Mouse (Mus musculus): ENCODE measurements at regions not wholly inside any gene's neighbourhood (a gene's known extent, or its start where the extent isn't known, plus 50 kb on each side); places are given as distances from the start of the nearest gene placed in this dataset.
"Not testable (repeated sequence)": the region's sequence is repeated elsewhere in the genome, so short reads cannot be mapped to it uniquely, and the experiment has no call there.

GRCm38 (mm10) chr2:92809681-92810323, 105.1 kb upstream of the Syt13 start:
- Histone ChIP-seq H3K4me3 (ENCODE audit: insufficient read depth, poor library complexity, severe bottlenecking) (no peak overlapping the region), H3K36me3 (ENCODE audit: control insufficient read depth, insufficient read depth) (no peaks in the 10 kb centered on the region), H3ac (ENCODE audit: control insufficient read depth, insufficient read length, low read depth) (no peak overlapping the region), H3K27me3 (ENCODE audit: control insufficient read depth, insufficient read depth, insufficient read length) (peaks cover 31% of the 10 kb centered on the region), H3K79me3 (ENCODE audit: low read depth) (no peaks in the 10 kb centered on the region), H3K79me2 (ENCODE audit: control insufficient read depth, insufficient read depth) (no peaks in the 10 kb centered on the region)
- TF ChIP-seq FOSL1 (IDR thresholded peaks at IDR 0.05; ENCODE audit: insufficient read depth, low read length, poor library complexity, severe bottlenecking) (no peak), USF1 (IDR thresholded peaks at IDR 0.05; ENCODE audit: low read depth) (no peak), CEBPB (IDR thresholded peaks at IDR 0.05; ENCODE audit: low read depth) (no peak), MYOG (IDR thresholded peaks at IDR 0.05; ENCODE audit: control insufficient read depth, extremely low read depth, insufficient read length) (no peak), CTCF (IDR thresholded peaks at IDR 0.05; ENCODE audit: control insufficient read depth, insufficient read depth, insufficient read length) (no peak), MAX (IDR thresholded peaks at IDR 0.05) (no peak)

GRCm38 (mm10) chr2:92810956-92811355, 103.9 kb upstream of the Syt13 start:
- H3K79me2 ChIP-seq (ENCODE audit: control insufficient read depth, insufficient read depth); H3ac ChIP-seq (ENCODE audit: control insufficient read depth, insufficient read length, low read depth); H3K4me3 ChIP-seq (ENCODE audit: insufficient read depth, poor library complexity, severe bottlenecking); H3K36me3 ChIP-seq (ENCODE audit: control insufficient read depth, insufficient read depth); H3K79me3 ChIP-seq (ENCODE audit: low read depth): not testable (repeated sequence)
- peaks cover 37% of the 10 kb centered on the region for H3K27me3 ChIP-seq (ENCODE audit: control insufficient read depth, insufficient read depth, insufficient read length)

GRCm38 (mm10) chr2:92813028-92813427, 101.9 kb upstream of the Syt13 start:
- no peaks in the 10 kb centered on the region for H3K79me3 ChIP-seq (ENCODE audit: low read depth)
- TF ChIP-seq CTCF (IDR thresholded peaks at IDR 0.05; ENCODE audit: control insufficient read depth, insufficient read depth, insufficient read length) (no peak), MYOG (IDR thresholded peaks at IDR 0.05; ENCODE audit: control insufficient read depth, extremely low read depth, insufficient read length) (no peak), USF1 (IDR thresholded peaks at IDR 0.05; ENCODE audit: low read depth) (no peak), MAX (IDR thresholded peaks at IDR 0.05) (no peak), CEBPB (IDR thresholded peaks at IDR 0.05; ENCODE audit: low read depth) (no peak), FOSL1 (IDR thresholded peaks at IDR 0.05; ENCODE audit: insufficient read depth, low read length, poor library complexity, severe bottlenecking) (no peak), MYOD1 (IDR thresholded peaks at IDR 0.05; ENCODE audit: control insufficient read depth, insufficient read length, low read depth) (no peak)
- H3ac ChIP-seq (ENCODE audit: control insufficient read depth, insufficient read length, low read depth): no peak overlapping the region
- peaks cover 47% of the 10 kb centered on the region for H3K27me3 ChIP-seq (ENCODE audit: control insufficient read depth, insufficient read depth, insufficient read length)
- H3K79me2 ChIP-seq (ENCODE audit: control insufficient read depth, insufficient read depth): no peaks in the 10 kb centered on the region
- H3K4me3 ChIP-seq (ENCODE audit: insufficient read depth, poor library complexity, severe bottlenecking): no peak overlapping the region
- H3K36me3 ChIP-seq (ENCODE audit: control insufficient read depth, insufficient read depth): no peaks in the 10 kb centered on the region

- Histone ChIP-seq H3K36me3 (ENCODE audit: control insufficient read depth, insufficient read depth) (no peaks in the 10 kb centered on the region), H3K79me2 (ENCODE audit: control insufficient read depth, insufficient read depth) (no peaks in the 10 kb centered on the region), H3K79me3 (ENCODE audit: low read depth) (no peaks in the 10 kb centered on the region), H3K4me3 (ENCODE audit: insufficient read depth, poor library complexity, severe bottlenecking) (no peak overlapping the region), H3ac (ENCODE audit: control insufficient read depth, insufficient read length, low read depth) (no peak overlapping the region), H3K27me3 (ENCODE audit: control insufficient read depth, insufficient read depth, insufficient read length) (peaks cover 28% of the 10 kb centered on the region)
- TF ChIP-seq CTCF (IDR thresholded peaks at IDR 0.05; ENCODE audit: control insufficient read depth, insufficient read depth, insufficient read length): no peak
Measured at GRCm38 (mm10) chr2:92819586-92819985, 95.3 kb upstream of the Syt13 start.

GRCm38 (mm10) chr2:92824325-92824724, 90.6 kb upstream of the Syt13 start:
- TF ChIP-seq MYOG (IDR thresholded peaks at IDR 0.05; ENCODE audit: control insufficient read depth, extremely low read depth, insufficient read length) (no peak), CEBPB (IDR thresholded peaks at IDR 0.05; ENCODE audit: low read depth) (no peak), CTCF (IDR thresholded peaks at IDR 0.05; ENCODE audit: control insufficient read depth, insufficient read depth, insufficient read length) (no peak), MAX (IDR thresholded peaks at IDR 0.05) (no peak), USF1 (IDR thresholded peaks at IDR 0.05; ENCODE audit: low read depth) (no peak), MYOD1 (IDR thresholded peaks at IDR 0.05; ENCODE audit: control insufficient read depth, insufficient read length, low read depth) (no peak), FOSL1 (IDR thresholded peaks at IDR 0.05; ENCODE audit: insufficient read depth, low read length, poor library complexity, severe bottlenecking) (no peak)
- H3K27me3 ChIP-seq (ENCODE audit: control insufficient read depth, insufficient read depth, insufficient read length): peaks cover 17% of the 10 kb centered on the region
- H3ac ChIP-seq (ENCODE audit: control insufficient read depth, insufficient read length, low read depth): no peak overlapping the region
- H3K79me3 ChIP-seq (ENCODE audit: low read depth): no peaks in the 10 kb centered on the region
- no peak overlapping the region for H3K4me3 ChIP-seq (ENCODE audit: insufficient read depth, poor library complexity, severe bottlenecking)
- no peaks in the 10 kb centered on the region for H3K36me3 ChIP-seq (ENCODE audit: control insufficient read depth, insufficient read depth)
- H3K79me2 ChIP-seq (ENCODE audit: control insufficient read depth, insufficient read depth): no peaks in the 10 kb centered on the region

GRCm38 (mm10) chr2:92825395-92825794, 89.5 kb upstream of the Syt13 start:
- no peak overlapping the region for H3K4me3 ChIP-seq (ENCODE audit: insufficient read depth, poor library complexity, severe bottlenecking)

More at GRCm38 (mm10) chr2:92825395-92825794, 89.5 kb upstream of the Syt13 start:
- Histone ChIP-seq H3K79me3 (ENCODE audit: low read depth) (no peaks in the 10 kb centered on the region), H3K36me3 (ENCODE audit: control insufficient read depth, insufficient read depth) (no peaks in the 10 kb centered on the region), H3K27me3 (ENCODE audit: control insufficient read depth, insufficient read depth, insufficient read length) (peaks cover 19% of the 10 kb centered on the region), H3ac (ENCODE audit: control insufficient read depth, insufficient read length, low read depth) (no peak overlapping the region), H3K79me2 (ENCODE audit: control insufficient read depth, insufficient read depth) (no peaks in the 10 kb centered on the region)
- TF ChIP-seq MAX (IDR thresholded peaks at IDR 0.05): no peak
- no peak for TF ChIP-seq CEBPB (IDR thresholded peaks at IDR 0.05; ENCODE audit: low read depth)
- no peak for TF ChIP-seq USF1 (IDR thresholded peaks at IDR 0.05; ENCODE audit: low read depth)
- no peak for TF ChIP-seq MYOG (IDR thresholded peaks at IDR 0.05; ENCODE audit: control insufficient read depth, extremely low read depth, insufficient read length)
- TF ChIP-seq CTCF (IDR thresholded peaks at IDR 0.05; ENCODE audit: control insufficient read depth, insufficient read depth, insufficient read length): no peak

Measured in C2C12 (cell line).